Comparison of ENCODE assay signal across 29 mouse cellular contexts in the genomic region with DNA sequence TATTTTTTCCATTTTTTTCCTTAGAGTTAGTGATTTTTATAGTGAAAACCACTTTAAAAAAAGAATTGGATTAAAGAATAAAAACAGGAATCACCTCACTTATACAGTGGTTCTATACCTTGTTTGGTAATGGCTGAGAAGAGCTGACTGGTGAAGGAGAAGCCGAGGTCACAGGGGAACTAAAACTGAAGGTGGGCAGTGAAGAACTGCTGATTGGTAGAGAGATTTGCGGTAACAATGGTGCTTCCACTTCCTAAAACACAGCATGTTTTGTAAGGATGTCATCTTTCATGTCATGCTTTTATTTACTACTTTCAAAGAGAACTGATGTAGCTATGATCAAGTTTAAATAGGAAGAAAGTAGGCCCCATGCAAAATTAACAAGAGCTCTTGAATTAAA. TPM values are rescaled to one million over a fixed set of nuclear protein-coding genes. Genes with fewer than 3 reads are reported as not detected.
DNase-seq lines count a peak whose midpoint lies in the region; ATAC-seq and TF ChIP-seq lines count a peak whose summit lies in the region.
"Had no signal": no experiment of that assay in that cellular context is flagged by ENCODE, and none has a peak within 500 bp of the region (broad histone marks: within the 10 kb centered on the region; RNA-seq: fewer than 3 reads in every experiment).

No protein-coding gene starts in this region.

- WGBS in cerebellum, adult 2 months = 94% methylated on average over 2 of the region's 2 CpGs

- no peaks in the 10 kb centered on the region for H3K27me3 ChIP-seq in splenic B cell, adult 2 months (ENCODE audit: control insufficient read depth, insufficient read depth, low read length, poor library complexity, severe bottlenecking)
- no peaks in the 10 kb centered on the region for H3K27me3 ChIP-seq in cerebellum, adult 2 months (ENCODE audit: control insufficient read depth, insufficient read depth, low read length)
- H3K27me3 ChIP-seq: embryonic facial prominence, embryonic 13.5 days; forebrain, embryonic 12.5 days; forebrain, embryonic 15.5 days; heart, embryonic 12.5 days; heart, embryonic 15.5 days; hindbrain, embryonic 13.5 days; intestine, embryonic 15.5 days had no signal

- ATAC-seq in common myeloid progenitor, adult 5-6 weeks (replicated peaks; ENCODE audit: low read depth, poor library complexity, severe bottlenecking) = peak; percentile 45; the same call in 1 of the 2 replicates
- ATAC-seq in megakaryocyte progenitor cell, adult 5-6 weeks (replicated peaks; ENCODE audit: poor library complexity) = peak; percentile 61; the same call in 1 of the 2 replicates
- ATAC-seq: forebrain, embryonic 15.5 days; hindbrain, embryonic 16.5 days; intestine, embryonic 15.5 days had no signal

- H3K27ac ChIP-seq in cerebellum, adult 2 months (ENCODE audit: insufficient read depth, low read length) = no peak overlapping the region
- H3K27ac ChIP-seq: embryonic facial prominence, embryonic 10.5 days; embryonic facial prominence, embryonic 13.5 days; forebrain, embryonic 12.5 days; forebrain, embryonic 15.5 days; heart, embryonic 15.5 days; hindbrain, embryonic 10.5 days; hindbrain, embryonic 13.5 days; intestine, embryonic 15.5 days had no signal

- peaks cover 12% of the 10 kb centered on the region for H3K36me3 ChIP-seq in splenic B cell, adult 2 months (ENCODE audit: control insufficient read depth, insufficient read depth, low read length, poor library complexity, severe bottlenecking)
- H3K36me3 ChIP-seq: intestine, embryonic 15.5 days had no signal

- intact Hi-C loops in left cerebral cortex, postnatal 36 days (cut with DNase I) = no loop called here

- H3K4me1 ChIP-seq in cerebellum, adult 2 months (ENCODE audit: control insufficient read depth, insufficient read depth, low read length) = no peaks in the 10 kb centered on the region
- H3K4me1 ChIP-seq: embryonic facial prominence, embryonic 10.5 days; embryonic facial prominence, embryonic 13.5 days; forebrain, embryonic 12.5 days; forebrain, embryonic 15.5 days; heart, embryonic 12.5 days; heart, embryonic 15.5 days; hindbrain, embryonic 10.5 days; hindbrain, embryonic 13.5 days; intestine, embryonic 15.5 days had no signal

- TF ChIP-seq POLR2A in cerebellum, adult 2 months (IDR thresholded peaks at IDR 0.05; ENCODE audit: borderline replicate concordance, insufficient read depth, low read length) = no peak

- no peak for TF ChIP-seq CTCF in cerebellum, adult 2 months (IDR thresholded peaks at IDR 0.05; ENCODE audit: borderline replicate concordance, insufficient read depth, low read depth, low read length)

- DNase-seq in B cell, adult 2 months = peak; percentile 16 to 33
- peak; percentile 62 for DNase-seq in splenic B cell, adult 2 months (ENCODE audit: low read depth, low spot score)
- no peak for DNase-seq in adrenal gland, adult 2 months
- DNase-seq in cerebellum, adult 2 months = no peak
- no peak for DNase-seq in left cerebral cortex, postnatal 36 days (ENCODE audit: low spot score in 2 of 2)
- DNase-seq: adrenal gland, adult 8-10 months; adrenal gland, postnatal 36 days; cerebellum, adult 18-20 months; cerebellum, adult 9-11 months; cerebellum, postnatal 25 days; embryo, embryonic 11 days; gastrocnemius, postnatal 10 days; gastrocnemius, postnatal 36 days; heart, adult 18-20 months; heart, postnatal 10 days; heart, postnatal 36 days had no signal

- no peak overlapping the region for H3K4me3 ChIP-seq in cerebellum, adult 2 months (replicated peaks; ENCODE audit: insufficient read depth, low read depth, low read length)
- H3K4me3 ChIP-seq: embryonic facial prominence, embryonic 10.5 days; embryonic facial prominence, embryonic 13.5 days; erythroblast, embryonic 14.5 days; forebrain, embryonic 12.5 days; forebrain, embryonic 15.5 days; heart, embryonic 12.5 days; heart, embryonic 15.5 days; hindbrain, embryonic 10.5 days; hindbrain, embryonic 13.5 days; intestine, embryonic 15.5 days had no signal

RNA-seq across cellular contexts. Expression of gene Nup153, which starts 26.3 kb away (rescaled TPM):
- total RNA-seq in common myeloid progenitor, adult 5-6 weeks (2017) = 155 and 190 TPM in 2 replicates
- 96.9 and 126 TPM in 2 replicates for total RNA-seq in megakaryocyte progenitor cell, adult 5-6 weeks (2015)
- total RNA-seq in megakaryocyte progenitor cell, adult 5-6 weeks (2017) = 67.7 and 72.3 TPM in 2 replicates
- 10 to 100 TPM; 49.9 to 89.2 TPM for total RNA-seq in adrenal gland, adult 2 months (2021)
- 25.4 and 29.5 TPM in 2 replicates for polyA plus RNA-seq in adrenal gland, adult 2 months (2012; rRNA removed)
- 33.8 and 36.9 TPM in 2 replicates for polyA plus RNA-seq in cerebellum, adult 2 months (2012; rRNA removed)
- total RNA-seq in left cerebral cortex, postnatal 36 days (2021) = 10 to 100 TPM; 47.2 to 56.9 TPM

RNA-seq across cellular contexts. Expression of gene Fam8a1, which starts 32.2 kb away (rescaled TPM):
- 9.9 and 13.8 TPM in 2 replicates for total RNA-seq in common myeloid progenitor, adult 5-6 weeks (2017)
- total RNA-seq in megakaryocyte progenitor cell, adult 5-6 weeks (2015) = 13.2 and 17.7 TPM in 2 replicates
- total RNA-seq in megakaryocyte progenitor cell, adult 5-6 weeks (2017) = 7.0 TPM in 2 replicates
- 10 to 100 TPM; 43.4 to 54.9 TPM for total RNA-seq in adrenal gland, adult 2 months (2021)
- 31.0 and 38.5 TPM in 2 replicates for polyA plus RNA-seq in adrenal gland, adult 2 months (2012; rRNA removed)
- 38.7 and 41.9 TPM in 2 replicates for polyA plus RNA-seq in cerebellum, adult 2 months (2012; rRNA removed)
- total RNA-seq in left cerebral cortex, postnatal 36 days (2021) = 10 to 100 TPM; 78.1 to 82.7 TPM

Comparison
In these comparisons a context has a peak if more than half of its experiments do, and no peak if none do; other contexts are left out.
1. DNase-seq: peak in B cell, adult 2 months (2 of 2) and splenic B cell, adult 2 months (single experiment); none in adrenal gland, adult 2 months (single experiment), cerebellum, adult 2 months (0 of 2) and left cerebral cortex, postnatal 36 days (0 of 2).